Mouse (Mus musculus) CD4-positive, CD25-positive, alpha-beta regulatory T cell, adult 4 months (primary cell): ENCODE data around the gene Nemp1. TPM values are rescaled to one million over a fixed set of nuclear protein-coding genes. Genes with fewer than 3 reads are reported as not detected.
"Not testable (repeated sequence)": the region's sequence is repeated elsewhere in the genome, so short reads cannot be mapped to it uniquely, and the experiment has no call there.

Experiments
- ATAC-seq: one replicate; pipeline ENCODE4 v1.8.0; 2017
- polyA plus RNA-seq, 2 experiments: library from polyadenylated mRNA; unstranded; fragments of 100-300 nt; shearing (Covaris generic); gene quantifications; one replicate each; pipeline ENCODE4 v1.2.1; 2017

The Nemp1 gene
- polyA plus RNA-seq, 2 experiments from 2014 or later = 2.5 to 4.0 TPM

GRCm38 (mm10) chr10:127645791-127646190 lies 20.9 kb upstream of the Nemp1 start:
- ATAC-seq = no peak

DNA sequence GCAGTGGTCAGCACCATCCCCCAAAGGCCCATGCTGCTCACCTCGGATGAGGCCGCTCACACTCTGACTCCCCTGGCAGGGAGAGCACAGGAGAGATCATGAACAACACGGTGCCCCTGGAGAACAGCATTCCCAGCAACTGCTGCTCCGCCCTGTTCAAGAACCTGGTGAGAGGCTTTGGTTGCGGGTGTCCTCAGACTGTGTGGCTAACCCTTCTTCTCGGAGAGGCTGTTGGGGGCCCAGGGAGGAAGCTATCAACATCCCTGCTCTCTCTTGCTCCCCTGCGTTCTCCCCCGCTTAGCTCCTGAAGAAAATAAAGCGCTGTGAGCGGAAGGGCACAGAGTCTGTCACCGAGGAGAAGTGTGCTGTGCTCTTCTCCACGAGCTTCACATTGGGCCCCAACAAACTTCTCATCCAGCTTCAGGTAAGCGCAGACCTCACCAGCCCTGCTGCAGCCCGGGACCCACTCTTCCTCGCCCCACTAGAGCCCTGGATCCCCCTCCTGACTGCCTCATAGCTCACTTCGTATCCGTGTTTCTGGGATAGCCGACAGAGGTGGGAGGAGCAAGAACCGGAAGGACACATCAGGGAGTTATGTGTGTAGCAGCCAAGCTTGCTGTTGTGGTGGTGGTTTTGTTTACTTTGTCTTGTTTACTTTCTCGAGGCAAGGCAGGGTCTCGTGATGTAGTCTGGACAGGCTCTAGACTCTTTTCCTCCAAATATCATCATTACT lies 13.6 kb upstream of the Nemp1 start:
- ATAC-seq = no peak

DNA sequence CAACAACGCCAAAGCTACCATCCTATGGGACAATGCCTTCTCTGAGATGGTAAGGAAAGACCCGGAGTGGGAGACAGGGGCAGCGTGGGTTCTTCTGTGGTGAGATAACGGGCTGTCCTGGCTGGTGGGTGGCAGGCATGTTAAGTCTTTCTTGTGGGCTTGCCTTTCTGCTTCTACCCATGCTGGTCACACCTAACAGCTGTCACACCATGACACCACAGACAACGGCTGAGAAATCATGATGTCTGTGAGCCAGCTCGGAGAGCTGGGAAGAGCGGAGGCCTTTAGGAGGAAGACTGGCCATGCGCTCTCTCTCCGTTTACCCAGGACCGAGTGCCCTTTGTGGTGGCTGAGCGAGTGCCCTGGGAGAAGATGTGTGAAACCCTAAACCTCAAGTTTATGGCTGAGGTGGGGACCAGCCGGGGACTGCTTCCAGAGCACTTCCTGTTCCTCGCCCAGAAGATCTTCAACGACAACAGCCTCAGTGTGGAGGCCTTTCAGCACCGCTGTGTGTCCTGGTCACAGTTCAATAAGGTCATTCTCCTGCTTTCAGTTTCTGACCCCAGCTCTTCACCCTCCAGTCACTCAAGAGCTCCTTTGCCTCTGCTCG lies 11.6 kb upstream of the Nemp1 start:
- ATAC-seq = no peak

GRCm38 (mm10) chr10:127657617-127658016 lies 9.1 kb upstream of the Nemp1 start:
- not testable (repeated sequence) for ATAC-seq

DNA sequence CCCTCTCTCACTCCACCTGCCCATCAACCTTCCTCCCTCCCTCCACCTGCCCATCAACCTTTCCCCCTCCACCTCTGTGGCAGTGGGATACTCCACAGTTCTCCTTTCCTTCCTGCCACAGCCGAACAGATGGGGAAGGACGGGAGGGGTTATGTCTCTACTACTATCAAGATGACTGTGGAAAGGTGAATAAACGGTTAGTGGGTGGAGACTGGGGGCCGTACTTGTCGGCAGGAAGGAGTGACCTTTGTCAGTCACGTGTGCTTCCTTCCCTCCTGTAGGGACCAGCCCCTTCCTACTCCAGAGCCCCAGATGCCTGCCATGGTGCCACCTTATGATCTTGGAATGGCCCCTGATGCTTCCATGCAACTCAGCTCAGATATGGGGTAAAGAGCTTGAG lies 8.6 kb upstream of the Nemp1 start:
- ATAC-seq = peak; percentile 42

DNA sequence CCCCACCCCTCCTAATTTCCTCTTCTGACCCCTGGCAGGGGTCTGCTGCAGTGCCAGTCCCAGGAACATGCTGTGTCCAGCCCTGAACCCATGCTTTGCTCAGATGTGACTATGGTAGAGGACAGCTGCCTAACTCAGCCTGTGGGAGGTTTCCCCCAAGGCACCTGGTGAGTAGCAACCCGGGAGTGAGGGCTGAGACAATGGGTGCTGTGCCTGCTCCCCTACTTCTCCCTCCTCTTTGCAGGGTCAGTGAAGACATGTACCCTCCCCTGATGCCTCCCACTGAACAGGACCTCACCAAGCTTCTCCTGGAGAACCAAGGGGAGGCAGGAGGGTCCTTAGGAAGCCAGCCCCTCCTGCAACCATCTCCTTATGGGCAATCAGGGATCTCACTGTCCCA lies 7.2 kb upstream of the Nemp1 start:
- ATAC-seq = no peak

- no peak for ATAC-seq
These were observed 5.3 kb upstream of the Nemp1 start for GRCm38 (mm10) chr10:127661291-127661914.

DNA sequence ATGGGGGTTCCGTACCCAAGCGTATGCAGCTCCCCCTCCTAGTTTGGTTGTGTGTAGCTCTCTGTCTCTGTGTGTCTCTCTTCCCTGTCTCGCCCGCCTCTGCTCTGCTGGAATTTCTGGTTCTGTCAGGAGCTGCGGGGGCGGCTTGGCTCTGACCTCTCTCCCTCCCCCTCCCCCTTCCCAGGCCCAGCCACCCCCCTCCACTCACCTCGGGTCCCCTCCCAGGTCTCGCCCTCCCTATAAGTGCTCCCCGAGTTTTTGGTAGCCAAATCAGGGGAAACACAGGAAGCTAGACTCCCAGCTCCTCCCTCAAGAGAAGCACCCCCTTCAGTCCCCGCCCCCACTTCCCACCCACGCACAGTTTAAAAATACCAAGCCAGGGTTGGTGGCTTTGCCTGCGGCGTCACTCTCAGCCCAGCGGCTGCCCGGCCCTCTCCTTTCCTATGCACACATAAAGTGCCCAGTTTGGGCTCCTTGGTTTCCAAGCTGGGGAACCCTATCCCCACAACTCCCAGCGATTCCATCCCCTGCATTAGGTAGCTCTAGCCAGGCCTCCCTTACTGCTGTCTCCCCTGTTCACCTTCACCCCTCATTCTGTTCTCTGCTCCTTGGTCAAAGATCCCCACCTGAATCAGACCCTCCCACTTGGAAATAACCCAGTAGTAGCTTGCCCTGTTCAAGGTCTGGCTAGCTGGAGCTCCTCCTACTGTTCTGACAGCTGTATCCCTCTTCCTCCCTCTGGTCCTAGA lies 4.6 kb upstream of the Nemp1 start:
- peak; percentile 64 for ATAC-seq

DNA sequence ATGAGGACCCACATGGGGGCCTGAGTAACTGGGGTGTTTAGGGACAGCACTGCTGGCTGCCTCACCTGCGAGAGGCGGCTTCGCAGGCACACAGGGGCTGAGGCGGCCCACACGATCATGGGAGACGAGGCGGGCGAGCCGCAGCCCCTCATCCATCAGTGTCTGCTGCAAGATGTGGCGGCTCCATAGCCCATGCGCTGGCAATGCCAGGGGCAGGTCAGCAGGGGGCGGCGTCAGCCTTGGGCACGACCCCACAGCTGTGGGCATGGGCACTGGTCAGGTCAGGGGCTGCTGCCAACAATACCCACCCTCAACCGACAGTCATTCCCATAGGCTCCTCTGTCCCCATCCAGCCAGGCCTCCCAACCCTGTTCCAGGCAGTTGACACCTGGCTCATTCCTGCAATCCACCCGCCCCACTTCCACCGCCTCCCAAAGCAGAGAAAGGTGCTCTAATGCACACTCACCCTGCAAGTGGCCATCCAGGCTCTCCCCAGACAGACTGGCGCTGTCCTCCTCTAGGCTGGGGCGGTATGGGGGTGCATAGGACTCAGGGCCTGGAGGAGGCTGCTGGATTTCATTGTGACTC lies 3.9 kb upstream of the Nemp1 start:
- ATAC-seq = no peak

DNA sequence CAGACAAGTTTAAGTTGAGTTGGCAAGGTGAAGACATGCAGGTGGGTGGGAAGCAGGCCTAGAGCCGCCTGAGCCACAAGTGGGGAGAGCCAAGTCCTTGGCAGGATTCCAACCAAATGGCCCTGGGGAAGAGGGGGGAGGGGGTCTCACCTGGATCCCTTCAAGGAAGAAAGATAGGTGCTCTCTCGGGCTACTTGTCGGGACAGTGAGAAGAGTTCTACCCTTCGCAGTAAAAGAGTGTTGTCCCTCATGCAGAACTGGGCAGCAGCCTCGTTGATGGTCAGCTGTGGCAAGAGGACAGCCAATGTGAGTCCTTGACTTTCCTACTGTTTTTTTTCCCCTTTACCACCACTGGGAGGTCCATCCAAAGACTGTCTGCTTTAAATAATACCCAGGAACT lies 3.1 kb upstream of the Nemp1 start:
- ATAC-seq = no peak

GRCm38 (mm10) chr10:127664166-127664565 lies 2.5 kb upstream of the Nemp1 start:
- ATAC-seq = no peak

GRCm38 (mm10) chr10:127664891-127665290 lies 1.8 kb upstream of the Nemp1 start:
- no peak for ATAC-seq

- no peak for ATAC-seq
These were observed 1.1 kb upstream of the Nemp1 start for GRCm38 (mm10) chr10:127665366-127666181.

DNA sequence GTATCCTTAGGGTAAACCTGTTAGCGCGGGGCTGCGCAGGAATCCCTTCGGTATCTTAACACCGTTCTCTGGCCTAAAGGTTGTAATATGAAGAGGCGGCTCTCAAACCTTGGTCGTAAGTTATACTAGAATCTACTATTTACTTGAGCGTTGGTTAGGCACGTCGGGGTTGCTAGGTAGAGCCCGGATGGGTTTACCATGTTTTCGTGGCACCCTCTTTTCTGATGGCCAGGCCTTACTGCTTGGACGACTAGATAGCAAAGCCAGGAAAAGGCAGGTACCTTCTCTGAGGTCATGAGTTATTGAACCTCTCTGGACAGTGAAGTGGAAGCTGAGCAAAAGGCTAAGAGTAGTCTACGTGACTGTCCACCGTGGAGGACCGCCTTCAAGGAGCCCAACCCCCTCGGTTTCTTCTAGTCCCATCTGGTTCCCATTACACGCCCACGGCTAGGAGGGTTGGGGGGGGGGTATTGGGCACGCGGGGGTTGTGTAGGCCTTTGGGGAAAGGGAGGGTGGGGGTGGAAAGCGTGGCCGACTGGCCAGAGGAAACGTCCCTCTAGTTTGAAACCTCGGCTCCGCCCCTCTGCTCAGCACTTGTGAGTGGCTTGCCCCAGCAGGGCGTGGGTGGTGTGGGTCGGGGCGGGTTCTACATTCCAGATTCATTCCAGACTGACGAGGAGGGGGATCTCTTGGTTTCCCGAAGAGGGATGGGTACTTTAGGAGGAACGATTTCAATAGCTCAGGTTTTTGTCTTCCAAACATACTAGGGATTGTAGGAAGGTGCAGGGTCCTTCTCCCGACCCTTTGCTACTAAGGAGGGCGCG lies 780 bp downstream of the Nemp1 start:
- peak; percentile 42 for ATAC-seq

DNA sequence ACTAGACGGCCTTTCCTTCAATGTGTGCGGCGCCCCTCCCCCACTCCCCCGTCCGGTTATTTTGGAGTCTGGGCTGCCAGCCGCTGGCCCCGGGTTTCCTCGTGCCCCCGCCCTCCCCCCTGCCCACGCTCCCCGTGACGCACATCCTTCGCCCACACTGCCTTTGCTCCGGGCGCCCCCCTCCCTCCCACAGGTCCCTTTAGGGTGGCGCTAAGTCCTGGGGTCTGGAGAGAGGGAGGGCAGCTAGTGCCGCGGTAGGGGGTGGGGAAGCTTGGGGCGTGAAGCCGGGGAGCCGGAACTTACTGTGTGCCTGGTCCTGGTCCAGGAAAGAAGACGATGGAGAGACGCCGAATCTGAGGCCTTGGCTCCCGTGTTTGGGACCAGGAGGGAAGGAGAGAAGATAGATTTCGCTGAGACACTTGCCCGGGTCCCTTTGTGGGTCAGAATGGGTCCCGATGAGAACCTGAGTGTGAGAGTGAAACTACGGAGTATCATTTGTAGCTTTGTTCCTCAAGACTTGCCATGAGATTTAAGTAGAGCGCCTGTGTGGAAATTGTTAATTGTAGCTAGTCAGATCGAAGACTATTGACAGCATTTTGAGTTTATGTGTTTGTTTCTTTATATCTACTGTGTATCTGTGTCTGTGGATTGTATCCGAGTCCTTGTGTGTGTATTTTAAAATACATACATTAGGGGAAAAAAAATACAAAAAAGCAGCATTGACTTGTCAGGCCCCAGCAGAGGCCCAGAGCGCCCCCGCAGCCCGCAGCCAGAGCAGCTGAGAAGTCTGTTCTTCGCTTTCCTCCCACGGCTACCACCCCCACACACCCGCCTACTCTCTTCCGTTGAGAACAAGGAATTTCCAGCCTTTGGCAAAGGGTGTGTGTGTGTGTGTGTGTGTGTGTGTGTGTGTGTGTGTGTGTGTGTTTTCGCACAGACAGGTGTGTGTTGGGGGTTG lies 1.7 kb downstream of the Nemp1 start, which contains the start of gene Nab2:
Nab2 (minus strand) TSS at position 476 of the 958 bp plus-strand sequence.
- ATAC-seq = peak; percentile 50

GRCm38 (mm10) chr10:127669170-127669569 lies 2.5 kb downstream of the Nemp1 start:
- no peak for ATAC-seq

DNA sequence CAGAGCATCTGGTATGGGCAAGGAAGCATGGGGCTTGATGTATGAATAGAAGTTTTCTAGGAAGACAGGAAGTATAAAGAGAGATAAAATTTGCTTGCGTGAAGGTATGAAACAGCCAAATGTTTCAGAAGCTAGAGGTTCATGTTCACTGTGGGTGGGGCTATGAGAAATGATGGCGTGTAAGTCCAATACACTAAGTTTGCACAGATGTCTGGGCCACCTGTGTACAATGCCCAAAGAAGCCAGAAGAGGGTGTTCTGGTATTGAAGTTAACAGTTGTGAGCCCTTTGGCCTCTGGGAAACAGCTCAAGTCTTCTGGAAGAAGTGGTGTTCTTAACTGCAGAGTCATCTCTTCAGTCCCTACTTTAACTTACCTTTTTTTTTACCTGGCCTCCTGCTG lies 3.5 kb downstream of the Nemp1 start:
- no peak for ATAC-seq

GRCm38 (mm10) chr10:127671276-127671675 lies 4.6 kb downstream of the Nemp1 start:
- no peak for ATAC-seq

- ATAC-seq = no peak
These were observed 7.5 kb downstream of the Nemp1 start for GRCm38 (mm10) chr10:127674046-127674655.
